Mouse (Mus musculus) cerebellum, adult 2 months (tissue): ENCODE measurements at regions not wholly inside any gene's neighbourhood (a gene's known extent, or its start where the extent isn't known, plus 50 kb on each side); places are given as distances from the start of the nearest gene placed in this dataset.

ENCODE experiments used
- CTCF ChIP-seq: fragments of 200-500 bp; IDR thresholded peaks from 2 replicates; pipeline ENCODE4 v1.5.1; 2011; ENCODE audit warnings: low read depth, mild to moderate bottlenecking, control low read depth, low read length, moderate library complexity, borderline replicate concordance; ENCODE audit not compliant: insufficient read depth
- POLR2A ChIP-seq: fragments of 200-500 bp; IDR thresholded peaks from 2 replicates; pipeline ENCODE4 v1.6.1; 2011; ENCODE audit warnings: low read length, control low read depth, borderline replicate concordance; ENCODE audit not compliant: insufficient read depth

GRCm38 (mm10) chr1:23676301-23676700 is 85.3 kb upstream of the B3gat2 start:
- TF ChIP-seq CTCF (no peak), POLR2A (no peak)
